Mouse (Mus musculus) liver, adult 2 months (tissue): ENCODE data around the gene Klhl30.

Source experiments
- CTCF ChIP-seq: fragments of 200-500 bp; IDR thresholded peaks from 2 replicates; pipeline ENCODE4 v1.5.1; 2011; ENCODE audit warnings: low read depth, low read length, control low read depth
- POLR2A ChIP-seq: fragments of 200-500 bp; IDR thresholded peaks from 2 replicates; pipeline ENCODE4 v1.6.1; 2011; ENCODE audit warnings: low read length, control low read depth; ENCODE audit not compliant: insufficient read depth; ENCODE audit errors: extremely low read depth

DNA sequence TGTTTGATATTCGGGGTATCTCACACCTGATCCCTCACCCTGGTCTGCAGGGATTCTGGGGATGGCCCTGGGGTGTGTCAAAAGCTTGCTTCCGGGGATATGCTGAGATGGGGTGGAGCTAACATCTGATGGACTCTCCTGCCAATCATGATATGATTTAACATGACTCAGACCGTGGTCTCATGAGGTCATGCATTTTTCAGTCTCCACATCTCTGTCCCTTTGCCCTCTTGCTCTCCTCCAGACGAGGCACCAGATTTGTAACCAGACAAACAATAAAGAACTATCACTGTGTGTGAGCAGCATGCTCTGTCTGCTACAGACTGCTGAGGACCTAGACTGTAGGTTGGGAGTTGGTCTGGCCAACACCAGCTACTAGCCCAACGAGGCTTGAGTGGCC lies 11.3 kb downstream of the Klhl30 start:
- no peak for TF ChIP-seq POLR2A
- TF ChIP-seq CTCF, result no peak
